Mouse (Mus musculus): ENCODE results near the gene Ppm1h.

GRCm38 (mm10) chr10:122819808-122820207 lies 141.2 kb downstream of the Ppm1h start:
- TF ChIP-seq POLR2A (IDR thresholded peaks at IDR 0.05; ENCODE audit: extremely low read depth, insufficient read depth, low read length) (no peak), CTCF (IDR thresholded peaks at IDR 0.05; ENCODE audit: extremely low read depth, insufficient read depth, low read length) (no peak)

Data from cortical plate, adult 2 months (tissue).